Comparison of ENCODE assay signal across 18 mouse cellular contexts in genomic region chr11:46211858-46212257, GRCm38 (mm10). TPM values are rescaled to one million over a fixed set of nuclear protein-coding genes. Genes with fewer than 3 reads are reported as not detected.
A peak's percentile ranks its signal among the peaks of the same experiment; 100 is the strongest.
DNase-seq lines count a peak whose midpoint lies in the region; ATAC-seq and TF ChIP-seq lines count a peak whose summit lies in the region.
"Had no signal": no experiment of that assay in that cellular context is flagged by ENCODE, and none has a peak within 500 bp of the region (broad histone marks: within the 10 kb centered on the region; RNA-seq: fewer than 3 reads in every experiment).

No protein-coding gene starts in this region.

- no peak overlapping the region for H3K9ac ChIP-seq in heart, embryonic 16.5 days (ENCODE audit: low read length)
- no peak overlapping the region for H3K9ac ChIP-seq in intestine, postnatal 0 days (ENCODE audit: low read depth, low read length)
- H3K9ac ChIP-seq: embryonic facial prominence, embryonic 15.5 days; limb, embryonic 13.5 days; liver, embryonic 15.5 days; neural tube, embryonic 15.5 days had no signal

- H3K4me2 ChIP-seq in heart, embryonic 16.5 days (ENCODE audit: low read depth, low read length) = no peak overlapping the region
- H3K4me2 ChIP-seq in intestine, postnatal 0 days (replicated peaks; ENCODE audit: low read depth) = no peak overlapping the region
- H3K4me2 ChIP-seq: embryonic facial prominence, embryonic 15.5 days; limb, embryonic 13.5 days; liver, embryonic 15.5 days; midbrain, embryonic 11.5 days; neural tube, embryonic 15.5 days had no signal

- DNase-seq in heart, adult 9 months (ENCODE audit: low spot score in 2 of 2) = no peak
- peak; percentile 1 for DNase-seq in right cerebral cortex, postnatal 14 days
- DNase-seq in right cerebral cortex, postnatal 25 days = no peak
- no peak for DNase-seq in left cerebral cortex, adult 18-20 months (ENCODE audit: low spot score in 2 of 2)
- DNase-seq in retina, postnatal 1 day = no peak
- DNase-seq: cerebellum, adult 9-10 months; gastrocnemius, postnatal 14 days; kidney, adult 11 months; kidney, postnatal 14 days had no signal

- H3K4me3 ChIP-seq in heart, embryonic 16.5 days (ENCODE audit: low read length) = no peak overlapping the region
- no peak overlapping the region for H3K4me3 ChIP-seq in intestine, postnatal 0 days (ENCODE audit: low read depth, low read length)
- H3K4me3 ChIP-seq: embryonic facial prominence, embryonic 15.5 days; limb, embryonic 13.5 days; liver, embryonic 15.5 days; neural tube, embryonic 15.5 days had no signal

- TF ChIP-seq CTCF in intestine, postnatal 0 days (IDR thresholded peaks at IDR 0.05; ENCODE audit: low read depth) = no peak

- H3K9me3 ChIP-seq in heart, embryonic 16.5 days (replicated peaks; ENCODE audit: control insufficient read depth, low read length) = no peaks in the 10 kb centered on the region
- H3K9me3 ChIP-seq in intestine, postnatal 0 days (ENCODE audit: control insufficient read depth) = no peaks in the 10 kb centered on the region
- H3K9me3 ChIP-seq: embryonic facial prominence, embryonic 15.5 days; G1E; limb, embryonic 13.5 days; liver, embryonic 15.5 days; neural tube, embryonic 15.5 days had no signal

- H3K27ac ChIP-seq in heart, embryonic 16.5 days (ENCODE audit: low read length) = peak overlapping the region; percentile 43
- peak overlapping the region; percentile 70 for H3K27ac ChIP-seq in intestine, postnatal 0 days (ENCODE audit: low read depth, low read length)
- H3K27ac ChIP-seq: limb, embryonic 13.5 days; liver, embryonic 15.5 days; neural tube, embryonic 15.5 days had no signal

- H3K4me1 ChIP-seq in heart, embryonic 16.5 days (ENCODE audit: control insufficient read depth, insufficient read depth, low read length) = peaks cover 38% of the 10 kb centered on the region
- H3K4me1 ChIP-seq in intestine, postnatal 0 days (replicated peaks; ENCODE audit: control insufficient read depth, insufficient read depth, low read length) = peaks cover 11% of the 10 kb centered on the region; the same call in 1 of the 2 replicates

- ATAC-seq in heart, embryonic 16.5 days (replicated peaks; ENCODE audit: extremely low read depth, insufficient read depth, low FRiP score) = no peak
- peak; percentile 50; the same call in 1 of the 2 replicates for ATAC-seq in intestine, postnatal 0 days

- H3K27me3 ChIP-seq in heart, embryonic 16.5 days (ENCODE audit: control insufficient read depth, insufficient read depth, low read length) = no peaks in the 10 kb centered on the region
- no peaks in the 10 kb centered on the region for H3K27me3 ChIP-seq in intestine, postnatal 0 days (replicated peaks; ENCODE audit: control insufficient read depth, insufficient read depth, low read length)
- H3K27me3 ChIP-seq: embryonic facial prominence, embryonic 15.5 days; limb, embryonic 13.5 days; liver, embryonic 15.5 days; neural tube, embryonic 15.5 days had no signal

- H3K36me3 ChIP-seq in heart, embryonic 16.5 days (ENCODE audit: control insufficient read depth, insufficient read depth) = 0 out of 2 replicates have a peak, but pooled peaks cover 1% of the 10 kb centered on the region
- H3K36me3 ChIP-seq in intestine, postnatal 0 days (ENCODE audit: control insufficient read depth, insufficient read depth) = no peaks in the 10 kb centered on the region
- H3K36me3 ChIP-seq: embryonic facial prominence, embryonic 15.5 days; G1E; liver, embryonic 15.5 days had no signal

- 25% methylated on average over 3 of the region's 3 CpGs for WGBS in heart, embryonic 16.5 days
- 16% methylated on average over 3 of the region's 3 CpGs for WGBS in intestine, postnatal 0 days

RNA-seq across cellular contexts. Expression of gene Fndc9, which starts 23.5 kb away (rescaled TPM):
- 0.08 TPM in 1 of 2 replicates, not detected in the other for polyA plus RNA-seq in heart, embryonic 16.5 days (2015; fragmentation: Nextera tagmentation; extraction: Ambion mirVana)
- 0.10 and 0.17 TPM in 2 replicates for polyA plus RNA-seq in intestine, postnatal 0 days (2015; fragmentation: Nextera tagmentation; extraction: Ambion mirVana)
- 1 to 10 TPM; 3.0 to 3.9 TPM for total RNA-seq in left cerebral cortex, adult 18-20 months (2021)
- total RNA-seq: gastrocnemius, postnatal 14 days; hematopoietic stem cell, adult 5-6 weeks had no signal
- polyA plus RNA-seq: G1E had no signal

RNA-seq across cellular contexts. Expression of gene Nipal4, which starts 45.5 kb away (rescaled TPM):
- polyA plus RNA-seq in heart, embryonic 16.5 days (2015; fragmentation: Nextera tagmentation; extraction: Ambion mirVana) = 4.0 and 4.9 TPM in 2 replicates
- polyA plus RNA-seq in intestine, postnatal 0 days (2015; fragmentation: Nextera tagmentation; extraction: Ambion mirVana) = 2.1 and 2.9 TPM in 2 replicates
- total RNA-seq in left cerebral cortex, adult 18-20 months (2021) = 1 to 10 TPM; 1.1 to 1.5 TPM
- total RNA-seq: G1E; hematopoietic stem cell, adult 5-6 weeks had no signal
- polyA plus RNA-seq: G1E had no signal
